Mouse (Mus musculus): ENCODE data around the gene Pde2a.

The Pde2a gene

GRCm38 (mm10) chr7:101421529-101421928 is at the start of gene Pde2a:
TSS of gene Pde2a (plus strand) at chr7:101421691.
- no peak for DNase-seq (ENCODE audit: low read depth)

GRCm38 (mm10) chr7:101373082-101373481 is 48.4 kb upstream of the Pde2a start:
- no peak for DNase-seq (ENCODE audit: low read depth)

GRCm38 (mm10) chr7:101374155-101374554 is 47.3 kb upstream of the Pde2a start:
- DNase-seq (ENCODE audit: low read depth) = peak; percentile 28

- DNase-seq (ENCODE audit: low read depth) = no peak
These were observed 44.7 kb upstream of the Pde2a start for GRCm38 (mm10) chr7:101376701-101377340.

GRCm38 (mm10) chr7:101377741-101378262 is 43.7 kb upstream of the Pde2a start:
- DNase-seq (ENCODE audit: low read depth) = peak; percentile 44

GRCm38 (mm10) chr7:101378285-101378684 is 43.2 kb upstream of the Pde2a start:
- DNase-seq (ENCODE audit: low read depth) = no peak

- DNase-seq (ENCODE audit: low read depth) = no peak
These were observed 42.6 kb upstream of the Pde2a start for GRCm38 (mm10) chr7:101378796-101379465.

GRCm38 (mm10) chr7:101379732-101380131 is 41.8 kb upstream of the Pde2a start:
- DNase-seq (ENCODE audit: low read depth) = no peak

- DNase-seq (ENCODE audit: low read depth) = no peak
These were observed 40.0 kb upstream of the Pde2a start for GRCm38 (mm10) chr7:101381512-101381911.

- DNase-seq (ENCODE audit: low read depth) = no peak
These were observed 39.1 kb upstream of the Pde2a start for GRCm38 (mm10) chr7:101382378-101382777.

GRCm38 (mm10) chr7:101383756-101384155 is 37.7 kb upstream of the Pde2a start:
- no peak for DNase-seq (ENCODE audit: low read depth)

GRCm38 (mm10) chr7:101384931-101385330 is 36.6 kb upstream of the Pde2a start:
- DNase-seq (ENCODE audit: low read depth) = no peak

- DNase-seq (ENCODE audit: low read depth) = no peak
These were observed 36.2 kb upstream of the Pde2a start for GRCm38 (mm10) chr7:101385331-101385733.

- DNase-seq (ENCODE audit: low read depth) = no peak
These were observed 35.5 kb upstream of the Pde2a start for GRCm38 (mm10) chr7:101385866-101386452.

GRCm38 (mm10) chr7:101389256-101389655 is 32.2 kb upstream of the Pde2a start:
- DNase-seq (ENCODE audit: low read depth) = no peak

GRCm38 (mm10) chr7:101391909-101392479 is 29.5 kb upstream of the Pde2a start:
- no peak for DNase-seq (ENCODE audit: low read depth)

- no peak for DNase-seq (ENCODE audit: low read depth)
These were observed 28.5 kb upstream of the Pde2a start for GRCm38 (mm10) chr7:101393015-101393414.

GRCm38 (mm10) chr7:101393694-101394504 is 27.6 kb upstream of the Pde2a start:
- DNase-seq (ENCODE audit: low read depth) = no peak

GRCm38 (mm10) chr7:101394569-101394968 is 26.9 kb upstream of the Pde2a start:
- no peak for DNase-seq (ENCODE audit: low read depth)

GRCm38 (mm10) chr7:101395471-101395870 is 26.0 kb upstream of the Pde2a start:
- DNase-seq (ENCODE audit: low read depth) = no peak

- no peak for DNase-seq (ENCODE audit: low read depth)
These were observed 24.3 kb upstream of the Pde2a start for GRCm38 (mm10) chr7:101397175-101397574.

GRCm38 (mm10) chr7:101401510-101401909 is 20.0 kb upstream of the Pde2a start:
- DNase-seq (ENCODE audit: low read depth) = no peak
